Comparison of ENCODE assay signal across 8 mouse cellular contexts in genomic region chr19:24173608-24174523, GRCm38 (mm10). TPM values are rescaled to one million over a fixed set of nuclear protein-coding genes. Genes with fewer than 3 reads are reported as not detected.
DNase-seq lines count a peak whose midpoint lies in the region; ATAC-seq lines count a peak whose summit lies in the region.

No protein-coding gene starts in this region.

- no peaks in the 10 kb centered on the region for H3K9me3 ChIP-seq in hindbrain, embryonic 13.5 days

- 0 out of 2 replicates have a peak, but pooled peaks cover 4% of the 10 kb centered on the region for H3K27me3 ChIP-seq in hindbrain, embryonic 13.5 days

- peak overlapping the region; percentile 84 for H3K27ac ChIP-seq in hindbrain, embryonic 13.5 days

- ATAC-seq in hindbrain, embryonic 13.5 days (ENCODE audit: low FRiP score), result peak; percentile 91

- peaks cover 29% of the 10 kb centered on the region for H3K4me1 ChIP-seq in hindbrain, embryonic 13.5 days (replicated peaks)

- DNase-seq in Muller cell, postnatal 12 days (ENCODE audit: inconsistent ontology term), result peak; percentile 99
- DNase-seq in cerebellum, adult 9-10 months, result peak; percentile 97
- DNase-seq in frontal cortex, postnatal 14 days (ENCODE audit: low spot score in 2 of 2), result peak; percentile 73 to 82
- DNase-seq in layer of hippocampus, postnatal 25 days (ENCODE audit: extremely low spot score in 1 of 2, low spot score in 1 of 2), result peak; percentile 76 to 83
- peak; percentile 93 for DNase-seq in lung, postnatal 14 days
- DNase-seq in retina, adult 2 months (ENCODE audit: low read depth, low spot score), result peak; percentile 91
- peak; percentile 63 for DNase-seq in thymus, postnatal 25 days

- H3K9ac ChIP-seq in hindbrain, embryonic 13.5 days, result peak overlapping the region; percentile 79

- peak overlapping the region; percentile 72 for H3K4me2 ChIP-seq in hindbrain, embryonic 13.5 days

- H3K36me3 ChIP-seq in hindbrain, embryonic 13.5 days, result no peaks in the 10 kb centered on the region

- WGBS in hindbrain, embryonic 13.5 days, result under 1% methylated on average over 97 of the region's 103 CpGs

- H3K4me3 ChIP-seq in hindbrain, embryonic 13.5 days, result peak overlapping the region; percentile 72

RNA-seq across cellular contexts. Expression of gene Tjp2, which starts 51.0 kb away (rescaled TPM):
- 12.1 and 12.4 TPM in 2 replicates for polyA plus RNA-seq in hindbrain, embryonic 13.5 days (2015; fragmentation: Nextera tagmentation; extraction: Ambion mirVana)
- total RNA-seq in layer of hippocampus, postnatal 25 days (2021), result 10 to 100 TPM; 18.9 to 19.8 TPM

Comparison
In these comparisons a context has a peak if more than half of its experiments do, and no peak if none do; other contexts are left out.
1. Peak in every context shown above with its lines: DNase-seq, ATAC-seq, H3K4me3 ChIP-seq and H3K27ac ChIP-seq.